Mouse (Mus musculus): ENCODE results near the gene Aldh4a1. TPM values are rescaled to one million over a fixed set of nuclear protein-coding genes. Genes with fewer than 3 reads are reported as not detected.

Aldh4a1 gene
- total and polyA plus RNA-seq, 2 experiments = 288 to 557 TPM

- peak; percentile 63 for DNase-seq (ENCODE audit: extremely low read depth, low read depth, low spot score)
- H3K4me3 ChIP-seq (ENCODE audit: insufficient read depth, low read depth, low read length) = no peak overlapping the region
- H3K27me3 ChIP-seq (ENCODE audit: control insufficient read depth, insufficient read depth, low read length) = no peaks in the 10 kb centered on the region
- H3K4me1 ChIP-seq (ENCODE audit: control insufficient read depth, insufficient read depth, low read length) = peaks cover 25% of the 10 kb centered on the region
- TF ChIP-seq POLR2A (IDR thresholded peaks at IDR 0.05; ENCODE audit: extremely low read depth, insufficient read depth, low read length) (no peak), CTCF (IDR thresholded peaks at IDR 0.05; ENCODE audit: low read depth, low read length) (no peak)
- WGBS = 13% methylated on average over 12 of the region's 12 CpGs
- H3K27ac ChIP-seq (replicated peaks; ENCODE audit: insufficient read depth, low read depth, low read length) = peak overlapping the region; percentile 62
- H3K79me2 ChIP-seq (ENCODE audit: control insufficient read depth, insufficient read depth, low read length) = peaks cover 54% of the 10 kb centered on the region
- peak overlapping the region; percentile 25 for H3K9ac ChIP-seq (ENCODE audit: low read depth, low read length)
- H3K36me3 ChIP-seq (ENCODE audit: control insufficient read depth, insufficient read depth, low read length) = no peaks in the 10 kb centered on the region
Measured at GRCm38 (mm10) chr4:139598950-139599518, 23.6 kb upstream of the Aldh4a1 start.

- WGBS = 35% methylated on average over 7 of the region's 7 CpGs
Measured at GRCm38 (mm10) chr4:139601519-139602356, 20.9 kb upstream of the Aldh4a1 start.

GRCm38 (mm10) chr4:139602357-139603244, 20.1 kb upstream of the Aldh4a1 start, which contains the start of gene Gm21969:
Gene Gm21969 (plus strand): TSS chr4:139603186.
- 54% methylated on average over 14 of the region's 14 CpGs for WGBS
- Histone ChIP-seq H3K27ac (replicated peaks; ENCODE audit: insufficient read depth, low read depth, low read length) (0 out of 2 replicates have a peak within 1 kb of the TSS, but pooled peaks have one; percentile 11), H3K79me2 (ENCODE audit: control insufficient read depth, insufficient read depth, low read length) (peaks cover 20% of the 10 kb centered on the region; the same call in 1 of the 2 replicates), H3K27me3 (ENCODE audit: control insufficient read depth, insufficient read depth, low read length) (no peaks in the 10 kb centered on the region), H3K4me1 (ENCODE audit: control insufficient read depth, insufficient read depth, low read length) (peaks cover 16% of the 10 kb centered on the region), H3K9ac (ENCODE audit: low read depth, low read length) (no peak within 1 kb of the TSS), H3K36me3 (ENCODE audit: control insufficient read depth, insufficient read depth, low read length) (no peaks in the 10 kb centered on the region; the same call in 1 of the 2 replicates), H3K4me3 (ENCODE audit: insufficient read depth, low read depth, low read length) (no peak within 1 kb of the TSS)
- TF ChIP-seq POLR2A (IDR thresholded peaks at IDR 0.05; ENCODE audit: extremely low read depth, insufficient read depth, low read length) (no peak), CTCF (IDR thresholded peaks at IDR 0.05; ENCODE audit: low read depth, low read length) (peak; percentile 91)
- peak; percentile 38 for DNase-seq (ENCODE audit: extremely low read depth, low read depth, low spot score)

More at GRCm38 (mm10) chr4:139601519-139602356, 20.9 kb upstream of the Aldh4a1 start:
- Histone ChIP-seq H3K4me3 (ENCODE audit: insufficient read depth, low read depth, low read length) (no peak overlapping the region), H3K27ac (replicated peaks; ENCODE audit: insufficient read depth, low read depth, low read length) (0 out of 2 replicates have a peak overlapping the region, but pooled peaks have one; percentile 14), H3K4me1 (ENCODE audit: control insufficient read depth, insufficient read depth, low read length) (peaks cover 18% of the 10 kb centered on the region), H3K79me2 (ENCODE audit: control insufficient read depth, insufficient read depth, low read length) (peaks cover 29% of the 10 kb centered on the region), H3K27me3 (ENCODE audit: control insufficient read depth, insufficient read depth, low read length) (no peaks in the 10 kb centered on the region), H3K36me3 (ENCODE audit: control insufficient read depth, insufficient read depth, low read length) (no peaks in the 10 kb centered on the region; the same call in 1 of the 2 replicates), H3K9ac (ENCODE audit: low read depth, low read length) (peak overlapping the region; percentile 1; the same call in 1 of the 2 replicates)
- no peak for DNase-seq (ENCODE audit: extremely low read depth, low read depth, low spot score)
- TF ChIP-seq POLR2A (IDR thresholded peaks at IDR 0.05; ENCODE audit: extremely low read depth, insufficient read depth, low read length) (no peak), CTCF (IDR thresholded peaks at IDR 0.05; ENCODE audit: low read depth, low read length) (no peak)

- Histone ChIP-seq H3K27me3 (ENCODE audit: control insufficient read depth, insufficient read depth, low read length) (no peaks in the 10 kb centered on the region), H3K4me3 (ENCODE audit: insufficient read depth, low read depth, low read length) (no peak overlapping the region), H3K9ac (ENCODE audit: low read depth, low read length) (no peak overlapping the region), H3K36me3 (ENCODE audit: control insufficient read depth, insufficient read depth, low read length) (no peaks in the 10 kb centered on the region; the same call in 1 of the 2 replicates), H3K27ac (replicated peaks; ENCODE audit: insufficient read depth, low read depth, low read length) (no peak overlapping the region), H3K4me1 (ENCODE audit: control insufficient read depth, insufficient read depth, low read length) (peaks cover 12% of the 10 kb centered on the region), H3K79me2 (ENCODE audit: control insufficient read depth, insufficient read depth, low read length) (peaks cover 5% of the 10 kb centered on the region; the same call in 1 of the 2 replicates)
- TF ChIP-seq POLR2A (IDR thresholded peaks at IDR 0.05; ENCODE audit: extremely low read depth, insufficient read depth, low read length) (no peak), CTCF (IDR thresholded peaks at IDR 0.05; ENCODE audit: low read depth, low read length) (no peak)
- 87% methylated on average over 11 of the region's 11 CpGs for WGBS
- no peak for DNase-seq (ENCODE audit: extremely low read depth, low read depth, low spot score)
Measured at GRCm38 (mm10) chr4:139605216-139605615, 17.4 kb upstream of the Aldh4a1 start.

GRCm38 (mm10) chr4:139606732-139607131, 15.9 kb upstream of the Aldh4a1 start:
- Histone ChIP-seq H3K4me1 (ENCODE audit: control insufficient read depth, insufficient read depth, low read length) (peaks cover 6% of the 10 kb centered on the region), H3K27me3 (ENCODE audit: control insufficient read depth, insufficient read depth, low read length) (no peaks in the 10 kb centered on the region), H3K9ac (ENCODE audit: low read depth, low read length) (no peak overlapping the region), H3K79me2 (ENCODE audit: control insufficient read depth, insufficient read depth, low read length) (peaks cover 3% of the 10 kb centered on the region; the same call in 1 of the 2 replicates), H3K36me3 (ENCODE audit: control insufficient read depth, insufficient read depth, low read length) (no peaks in the 10 kb centered on the region; the same call in 1 of the 2 replicates), H3K4me3 (ENCODE audit: insufficient read depth, low read depth, low read length) (no peak overlapping the region), H3K27ac (replicated peaks; ENCODE audit: insufficient read depth, low read depth, low read length) (no peak overlapping the region)
- 87% methylated on average over 5 of the region's 5 CpGs for WGBS
- TF ChIP-seq POLR2A (IDR thresholded peaks at IDR 0.05; ENCODE audit: extremely low read depth, insufficient read depth, low read length) = no peak
- TF ChIP-seq CTCF (IDR thresholded peaks at IDR 0.05; ENCODE audit: low read depth, low read length) = no peak
- DNase-seq (ENCODE audit: extremely low read depth, low read depth, low spot score) = no peak
